Mouse (Mus musculus): ENCODE measurements around the gene Aco1. TPM values are rescaled to one million over a fixed set of nuclear protein-coding genes. Genes with fewer than 3 reads are reported as not detected.
A peak's percentile ranks its signal among the peaks of the same experiment; 100 is the strongest.

Gene Aco1
- polyA plus RNA-seq, 1 experiment from 2014 or later = 60.8 TPM

DNA sequence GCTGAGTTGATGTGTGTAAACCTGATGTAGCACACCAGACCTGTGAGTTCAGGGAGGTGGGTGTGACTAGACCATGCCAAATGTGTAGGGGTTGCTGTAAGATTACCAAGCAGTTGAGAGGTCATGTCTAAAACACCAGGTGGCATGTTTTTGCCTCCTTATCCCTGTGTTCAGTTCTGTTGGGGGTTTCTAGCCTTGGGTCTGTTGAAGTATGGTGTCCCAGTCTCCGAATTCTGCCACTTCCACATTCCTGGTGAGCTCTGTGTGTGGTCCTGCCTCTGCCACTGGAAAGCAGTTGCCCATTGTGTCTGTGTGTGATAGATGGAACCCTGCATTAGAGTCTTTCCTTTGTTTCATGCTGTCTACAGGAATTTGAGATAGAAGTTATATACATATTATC lies 1.7 kb downstream of the Aco1 start:
- Histone ChIP-seq H3K36me3 (replicated peaks) (no peaks in the 10 kb centered on the region; the same call in 1 of the 2 replicates), H3K27ac (no peak overlapping the region), H3K9ac (peak overlapping the region; percentile 82), H3K4me1 (peaks cover 17% of the 10 kb centered on the region), H3K4me2 (peak overlapping the region; percentile 65), H3K4me3 (replicated peaks) (peak overlapping the region; percentile 79), H3K27me3 (no peaks in the 10 kb centered on the region), H3K9me3 (no peaks in the 10 kb centered on the region)
- ATAC-seq (ENCODE audit: low FRiP score) = no peak
- 12% methylated on average over 1 of the region's 1 CpGs for WGBS

DNA sequence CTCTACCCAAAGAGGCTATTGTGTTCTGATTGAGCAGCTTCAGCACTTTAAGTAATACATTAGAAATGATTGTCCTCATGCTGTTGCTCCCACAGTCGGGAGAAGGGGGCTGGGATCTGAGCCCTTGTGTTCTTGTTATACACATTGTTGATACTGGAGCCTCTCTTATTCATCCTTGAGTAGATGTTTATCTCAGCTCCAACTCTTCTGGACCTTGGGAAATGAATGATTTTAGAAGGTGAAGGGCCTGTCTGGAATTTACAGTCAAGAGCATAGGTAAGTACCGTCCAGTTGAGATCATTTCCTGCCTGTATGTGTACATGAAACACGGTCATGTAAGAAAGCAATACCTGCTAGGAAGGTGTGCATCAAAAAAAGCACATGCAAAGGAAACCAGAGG lies 2.1 kb downstream of the Aco1 start:
- H3K4me1 ChIP-seq = peaks cover 17% of the 10 kb centered on the region
- no peak overlapping the region for H3K27ac ChIP-seq
- no peaks in the 10 kb centered on the region for H3K9me3 ChIP-seq
- H3K4me2 ChIP-seq = peak overlapping the region; percentile 65; the same call in 1 of the 2 replicates
- H3K4me3 ChIP-seq (replicated peaks) = no peak overlapping the region
- H3K36me3 ChIP-seq (replicated peaks) = no peaks in the 10 kb centered on the region; the same call in 1 of the 2 replicates
- no peak overlapping the region for H3K9ac ChIP-seq
- 75% methylated on average over 3 of the region's 3 CpGs for WGBS
- no peaks in the 10 kb centered on the region for H3K27me3 ChIP-seq
- no peak for ATAC-seq (ENCODE audit: low FRiP score)

DNA sequence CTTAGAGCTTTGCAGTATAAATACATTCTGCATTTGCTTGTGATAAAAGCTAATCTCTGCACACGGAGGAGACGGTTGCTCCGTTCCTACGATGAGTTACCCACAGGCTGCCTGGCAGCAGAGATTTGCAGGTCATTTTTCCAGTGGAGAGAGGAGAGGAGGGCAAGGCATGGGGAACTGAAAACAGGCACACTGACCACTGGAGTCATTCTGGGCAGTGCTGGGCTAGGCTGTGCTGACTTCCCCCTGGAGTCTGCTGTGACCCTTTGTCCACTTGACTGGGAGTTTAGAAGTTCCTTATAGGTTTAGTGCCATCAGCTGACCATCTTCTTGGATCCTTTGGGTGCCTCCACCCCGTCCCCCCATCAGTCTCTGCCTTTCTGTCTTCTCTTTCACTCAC lies 5.4 kb downstream of the Aco1 start:
- Histone ChIP-seq H3K27ac (no peak overlapping the region), H3K4me3 (replicated peaks) (no peak overlapping the region), H3K4me2 (no peak overlapping the region), H3K4me1 (peaks cover 9% of the 10 kb centered on the region), H3K9ac (no peak overlapping the region), H3K9me3 (no peaks in the 10 kb centered on the region), H3K27me3 (no peaks in the 10 kb centered on the region), H3K36me3 (replicated peaks) (no peaks in the 10 kb centered on the region; the same call in 1 of the 2 replicates)
- WGBS = 95% methylated on average over 5 of the region's 5 CpGs
- ATAC-seq (ENCODE audit: low FRiP score) = no peak

DNA sequence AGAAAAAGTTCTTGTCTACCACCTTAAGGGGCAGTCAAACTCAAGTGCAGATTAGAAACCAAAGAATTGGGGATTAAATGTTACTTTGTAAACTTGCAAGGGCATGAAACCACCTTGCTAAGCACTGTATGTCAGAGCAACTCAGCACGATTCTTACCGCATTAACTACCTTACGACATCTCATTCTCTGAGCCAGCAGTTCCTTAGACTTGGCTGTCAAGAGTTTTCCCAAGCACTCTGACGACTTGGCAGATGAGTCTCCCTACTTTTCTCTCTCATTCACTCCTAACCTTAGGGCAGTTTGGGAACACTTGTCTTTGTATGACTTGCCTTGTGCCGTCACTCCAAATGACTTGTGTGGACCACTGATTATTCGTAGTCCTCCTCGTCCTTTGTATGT lies 7.2 kb downstream of the Aco1 start:
- WGBS = 92% methylated on average over 7 of the region's 7 CpGs

DNA sequence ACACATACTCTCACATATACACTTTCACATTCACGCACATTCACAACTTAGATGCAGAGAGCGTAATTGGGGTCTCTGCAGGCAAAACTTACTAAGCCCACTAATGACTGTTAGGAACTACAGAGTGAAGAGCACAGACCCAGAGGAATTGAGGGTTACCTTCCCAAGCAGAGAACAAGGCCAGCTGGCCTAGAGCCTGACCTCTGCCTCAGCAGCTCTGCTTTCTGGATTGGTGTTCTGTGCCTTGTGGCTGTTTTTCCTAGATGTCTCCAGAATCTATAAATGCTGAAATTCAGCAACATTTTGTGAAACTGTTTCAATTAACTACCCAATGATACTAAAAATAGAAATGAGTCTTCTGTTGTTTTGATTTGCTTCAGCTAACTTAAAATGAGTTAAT lies 9.9 kb downstream of the Aco1 start:
- 91% methylated on average over 2 of the region's 2 CpGs for WGBS
- Histone ChIP-seq H3K9ac (no peak overlapping the region), H3K27ac (no peak overlapping the region), H3K36me3 (replicated peaks) (no peaks in the 10 kb centered on the region), H3K4me3 (replicated peaks) (no peak overlapping the region), H3K27me3 (no peaks in the 10 kb centered on the region), H3K9me3 (no peaks in the 10 kb centered on the region), H3K4me1 (peaks cover 8% of the 10 kb centered on the region; the same call in 1 of the 2 replicates), H3K4me2 (no peak overlapping the region)
- no peak for ATAC-seq (ENCODE audit: low FRiP score)

More for the DNA sequence above, 7.2 kb downstream of the Aco1 start:
- no peaks in the 10 kb centered on the region; the same call in 1 of the 2 replicates for H3K36me3 ChIP-seq (replicated peaks)
- H3K27me3 ChIP-seq = no peaks in the 10 kb centered on the region
- H3K4me3 ChIP-seq (replicated peaks) = no peak overlapping the region
- no peak overlapping the region for H3K4me2 ChIP-seq
- H3K4me1 ChIP-seq = no peaks in the 10 kb centered on the region
- no peak overlapping the region for H3K9ac ChIP-seq
- H3K27ac ChIP-seq = no peak overlapping the region
- H3K9me3 ChIP-seq = no peaks in the 10 kb centered on the region
- no peak for ATAC-seq (ENCODE audit: low FRiP score)

DNA sequence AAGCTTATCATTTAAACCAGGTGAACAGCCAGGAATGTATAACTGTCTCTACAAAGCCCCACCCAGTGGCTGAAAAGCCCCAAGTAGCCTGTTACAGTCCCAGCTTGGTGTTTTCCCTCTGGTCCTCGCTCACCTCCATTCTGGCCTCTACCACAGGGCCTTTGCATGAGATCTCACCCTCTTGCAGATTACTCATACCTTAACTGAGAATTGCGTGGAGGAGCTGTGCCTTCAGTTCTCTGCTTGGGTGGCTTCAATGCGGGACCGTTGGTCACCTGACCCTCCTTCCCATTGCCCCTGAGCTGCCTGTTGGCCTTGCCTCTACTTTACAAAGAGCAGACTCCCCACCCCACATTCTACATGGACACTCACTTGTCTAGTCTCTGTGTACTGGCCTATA lies 10.6 kb downstream of the Aco1 start:
- no peak for ATAC-seq (ENCODE audit: low FRiP score)
- Histone ChIP-seq H3K9ac (no peak overlapping the region), H3K36me3 (replicated peaks) (no peaks in the 10 kb centered on the region), H3K4me1 (peaks cover 8% of the 10 kb centered on the region; the same call in 1 of the 2 replicates), H3K4me2 (no peak overlapping the region), H3K9me3 (no peaks in the 10 kb centered on the region), H3K4me3 (replicated peaks) (no peak overlapping the region), H3K27me3 (no peaks in the 10 kb centered on the region), H3K27ac (no peak overlapping the region)
- WGBS = 95% methylated on average over 4 of the region's 4 CpGs

DNA sequence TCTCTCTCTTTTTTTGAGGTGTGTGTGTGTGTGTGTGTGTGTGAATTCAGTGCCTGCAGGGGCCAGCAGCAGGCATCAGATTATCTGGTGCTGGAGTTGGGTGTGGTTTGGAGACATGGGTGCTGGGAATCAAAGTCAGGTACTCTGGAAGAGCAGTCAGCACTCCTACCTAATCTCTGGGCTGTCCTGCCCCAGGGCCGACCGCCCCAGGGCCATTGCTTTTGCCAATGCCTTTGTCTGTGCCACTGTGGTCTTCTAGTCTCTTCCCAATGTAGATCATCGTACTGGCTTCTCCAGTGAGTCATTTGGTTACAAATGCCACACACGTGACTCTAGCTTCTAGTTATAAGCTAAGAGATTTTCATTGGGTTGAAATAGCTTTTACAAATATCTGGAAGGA lies 11.9 kb downstream of the Aco1 start:
- H3K9me3 ChIP-seq = no peaks in the 10 kb centered on the region
- H3K27ac ChIP-seq = no peak overlapping the region
- WGBS = 91% methylated on average over 4 of the region's 4 CpGs
- H3K27me3 ChIP-seq = no peaks in the 10 kb centered on the region
- H3K9ac ChIP-seq = no peak overlapping the region
- peaks cover 8% of the 10 kb centered on the region; the same call in 1 of the 2 replicates for H3K4me1 ChIP-seq
- H3K4me2 ChIP-seq = no peak overlapping the region
- ATAC-seq (ENCODE audit: low FRiP score) = no peak
- H3K36me3 ChIP-seq (replicated peaks) = no peaks in the 10 kb centered on the region
- no peak overlapping the region for H3K4me3 ChIP-seq (replicated peaks)

DNA sequence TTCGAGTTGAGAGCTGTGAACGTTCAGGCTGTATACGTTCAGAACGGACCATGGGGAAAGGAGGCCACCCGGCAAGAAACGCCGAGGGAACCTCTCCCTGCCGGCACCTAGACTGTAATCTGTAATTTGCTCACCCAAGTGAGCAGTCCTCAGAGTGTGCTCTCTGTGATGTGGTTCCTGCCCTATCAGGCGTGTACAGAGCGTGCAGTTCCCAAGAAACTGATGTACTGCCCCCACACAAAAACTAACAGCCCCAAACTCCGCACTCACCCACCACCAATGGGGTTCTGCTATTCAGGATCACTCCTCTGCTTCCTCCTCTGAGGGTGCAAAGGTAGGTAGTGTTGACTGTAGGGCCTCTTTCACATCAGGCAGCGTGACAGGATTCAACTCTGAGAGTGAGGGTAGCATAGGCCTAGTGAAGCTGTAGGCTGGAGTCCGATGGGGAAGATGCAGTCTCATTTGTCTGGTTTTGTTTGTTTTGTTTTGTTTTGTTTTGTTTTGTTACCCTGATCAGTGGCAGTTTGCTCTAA lies 12.7 kb downstream of the Aco1 start:
- peaks cover 4% of the 10 kb centered on the region; the same call in 1 of the 2 replicates for H3K9me3 ChIP-seq
- H3K27me3 ChIP-seq = no peaks in the 10 kb centered on the region
- ATAC-seq (ENCODE audit: low FRiP score) = no peak
- no peak overlapping the region for H3K27ac ChIP-seq
- H3K4me1 ChIP-seq = peaks cover 8% of the 10 kb centered on the region; the same call in 1 of the 2 replicates
- no peak overlapping the region for H3K4me2 ChIP-seq
- no peak overlapping the region for H3K9ac ChIP-seq
- 91% methylated on average over 13 of the region's 13 CpGs for WGBS
- H3K4me3 ChIP-seq (replicated peaks) = no peak overlapping the region
- peaks cover 2% of the 10 kb centered on the region; the same call in 1 of the 2 replicates for H3K36me3 ChIP-seq (replicated peaks)

DNA sequence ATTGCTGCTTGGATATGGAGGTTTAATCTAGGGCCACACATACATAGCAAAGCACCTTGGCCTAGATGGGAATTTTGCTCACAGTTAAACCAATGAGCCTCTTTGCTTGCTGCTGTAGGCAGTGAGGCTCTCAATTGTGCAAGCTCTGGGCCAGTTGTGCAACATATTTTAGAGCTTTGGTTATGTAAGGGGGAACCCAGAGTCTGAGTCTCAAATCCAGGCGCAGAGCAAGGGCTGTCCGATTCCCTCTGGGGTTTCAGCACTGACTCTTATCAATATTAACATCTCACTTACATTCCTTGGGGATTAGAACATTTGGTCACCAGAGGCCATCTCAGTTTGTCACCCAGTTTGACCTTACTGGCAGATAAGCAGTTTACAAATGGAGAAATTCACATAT lies 13.3 kb downstream of the Aco1 start:
- WGBS = 88% methylated on average over 2 of the region's 2 CpGs

DNA sequence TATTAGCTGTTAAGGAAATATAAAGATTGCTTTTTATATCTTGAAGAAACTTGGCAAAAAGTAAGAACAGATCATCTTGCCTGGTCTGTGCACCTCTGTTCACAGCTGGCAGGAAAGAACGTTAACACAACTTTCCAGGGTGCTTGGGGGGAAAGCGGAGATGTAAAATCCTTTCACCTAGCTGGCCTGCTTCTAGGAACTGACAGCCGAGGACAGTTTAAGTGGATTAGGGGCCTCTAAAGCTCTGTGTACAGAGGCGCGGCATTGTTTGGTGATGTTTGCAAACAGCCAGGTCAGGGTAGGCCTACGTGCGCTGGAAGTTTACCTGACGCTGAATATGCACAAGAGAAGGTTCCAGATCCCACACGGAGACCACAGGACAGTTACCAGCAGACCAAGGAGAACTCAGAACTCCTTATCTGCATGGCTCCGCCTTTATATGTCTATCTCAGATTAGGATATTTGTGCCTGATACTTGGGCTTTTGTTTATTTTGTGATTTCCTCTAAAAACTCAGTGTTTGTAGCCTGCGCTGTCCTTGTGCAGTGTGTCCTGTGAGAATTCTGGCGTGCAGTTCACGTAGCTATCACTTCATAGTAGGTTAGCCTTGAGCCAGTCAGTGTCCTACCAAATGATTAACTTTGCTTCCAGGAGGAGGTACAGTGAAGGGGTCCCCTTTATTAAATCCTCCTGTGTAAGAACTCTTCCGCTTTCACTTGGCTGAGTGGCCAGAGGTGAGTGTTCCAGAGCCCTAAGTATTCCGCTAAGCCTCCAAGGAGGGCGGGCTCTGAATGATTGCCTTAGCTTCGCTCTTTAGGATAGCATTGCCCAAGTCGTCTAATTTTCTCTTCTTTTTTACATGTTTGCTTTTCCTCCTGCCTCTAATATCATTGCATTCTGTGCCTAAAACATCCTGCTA lies 14.0 kb downstream of the Aco1 start:
- Histone ChIP-seq H3K27ac (no peak overlapping the region), H3K4me1 (peaks cover 8% of the 10 kb centered on the region; the same call in 1 of the 2 replicates), H3K4me3 (replicated peaks) (no peak overlapping the region), H3K9ac (no peak overlapping the region), H3K27me3 (no peaks in the 10 kb centered on the region), H3K36me3 (replicated peaks) (peaks cover 8% of the 10 kb centered on the region), H3K4me2 (no peak overlapping the region), H3K9me3 (peaks cover 9% of the 10 kb centered on the region; the same call in 1 of the 2 replicates)
- 66% methylated on average over 18 of the region's 18 CpGs for WGBS
- ATAC-seq (ENCODE audit: low FRiP score) = no peak

More for the DNA sequence above, 13.3 kb downstream of the Aco1 start:
- Histone ChIP-seq H3K36me3 (replicated peaks) (peaks cover 8% of the 10 kb centered on the region), H3K9me3 (peaks cover 9% of the 10 kb centered on the region; the same call in 1 of the 2 replicates), H3K27ac (no peak overlapping the region), H3K9ac (no peak overlapping the region), H3K4me1 (peaks cover 8% of the 10 kb centered on the region; the same call in 1 of the 2 replicates), H3K27me3 (no peaks in the 10 kb centered on the region), H3K4me2 (no peak overlapping the region), H3K4me3 (replicated peaks) (no peak overlapping the region)
- no peak for ATAC-seq (ENCODE audit: low FRiP score)

DNA sequence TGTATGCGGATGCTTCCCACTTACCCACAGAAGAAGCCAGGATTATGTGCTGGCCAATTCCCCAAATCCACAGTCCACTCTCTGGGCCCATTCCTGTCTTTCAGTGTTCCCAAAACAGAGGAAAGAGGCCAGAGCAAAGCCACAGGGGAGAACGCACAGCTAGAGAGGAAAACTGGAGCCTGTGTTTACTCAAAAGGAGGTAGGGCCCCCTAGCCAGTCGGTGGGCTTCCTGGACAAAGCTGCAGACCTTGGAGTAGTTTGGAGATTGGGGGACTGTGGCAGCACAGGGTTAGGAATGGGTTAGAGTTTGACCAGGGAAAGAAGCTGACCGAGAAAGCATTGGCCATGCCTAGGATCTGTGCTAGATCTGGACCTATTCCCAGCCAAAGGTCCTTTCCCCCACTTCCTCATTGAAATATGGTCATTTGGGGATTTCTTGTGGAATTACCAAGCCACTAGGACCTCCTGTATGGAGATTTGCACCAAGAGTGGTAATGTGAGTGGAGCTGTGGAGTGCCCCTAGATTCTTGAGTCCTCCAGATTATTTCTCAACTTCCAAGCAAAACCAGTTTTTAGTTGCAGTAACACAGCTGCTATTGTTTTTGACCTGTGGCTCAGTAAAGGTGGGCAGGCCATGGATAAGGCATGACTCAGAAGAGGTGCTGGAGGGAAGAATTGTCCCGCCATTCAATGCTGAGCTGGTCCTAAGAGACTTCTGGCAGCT lies 14.8 kb downstream of the Aco1 start:
- Histone ChIP-seq H3K9ac (no peak overlapping the region), H3K4me1 (peaks cover 8% of the 10 kb centered on the region; the same call in 1 of the 2 replicates), H3K36me3 (replicated peaks) (peaks cover 8% of the 10 kb centered on the region), H3K9me3 (peaks cover 9% of the 10 kb centered on the region; the same call in 1 of the 2 replicates), H3K27ac (no peak overlapping the region), H3K4me3 (replicated peaks) (no peak overlapping the region), H3K4me2 (no peak overlapping the region), H3K27me3 (no peaks in the 10 kb centered on the region)
- ATAC-seq (ENCODE audit: low FRiP score) = no peak
- WGBS = 83% methylated on average over 5 of the region's 5 CpGs

DNA sequence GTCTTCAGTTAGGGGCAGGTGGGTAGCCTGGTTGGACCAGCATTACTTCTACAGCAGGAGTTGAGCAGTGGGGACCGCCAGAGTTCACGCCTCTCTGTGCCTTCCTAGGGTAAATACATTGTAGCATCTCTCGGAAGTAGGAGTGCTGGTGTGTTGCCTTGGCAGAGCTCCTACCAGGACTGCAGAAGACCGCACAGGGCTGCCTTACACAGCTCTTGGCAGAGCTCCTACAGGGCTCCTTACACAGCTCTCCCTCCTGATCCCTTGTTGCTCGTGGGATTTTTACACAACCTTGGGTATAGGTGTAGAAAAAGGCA lies 15.3 kb downstream of the Aco1 start:
- Histone ChIP-seq H3K4me2 (no peak overlapping the region), H3K27me3 (no peaks in the 10 kb centered on the region), H3K4me3 (replicated peaks) (no peak overlapping the region), H3K27ac (no peak overlapping the region), H3K9me3 (peaks cover 9% of the 10 kb centered on the region; the same call in 1 of the 2 replicates), H3K36me3 (replicated peaks) (peaks cover 8% of the 10 kb centered on the region), H3K9ac (no peak overlapping the region), H3K4me1 (peaks cover 8% of the 10 kb centered on the region; the same call in 1 of the 2 replicates)
- ATAC-seq (ENCODE audit: low FRiP score) = no peak
- 84% methylated on average over 5 of the region's 5 CpGs for WGBS

All from forebrain, embryonic 12.5 days (tissue).